Mouse (Mus musculus): Measurements from ENCODE around the gene Meis2.

Meis2 gene

DNA sequence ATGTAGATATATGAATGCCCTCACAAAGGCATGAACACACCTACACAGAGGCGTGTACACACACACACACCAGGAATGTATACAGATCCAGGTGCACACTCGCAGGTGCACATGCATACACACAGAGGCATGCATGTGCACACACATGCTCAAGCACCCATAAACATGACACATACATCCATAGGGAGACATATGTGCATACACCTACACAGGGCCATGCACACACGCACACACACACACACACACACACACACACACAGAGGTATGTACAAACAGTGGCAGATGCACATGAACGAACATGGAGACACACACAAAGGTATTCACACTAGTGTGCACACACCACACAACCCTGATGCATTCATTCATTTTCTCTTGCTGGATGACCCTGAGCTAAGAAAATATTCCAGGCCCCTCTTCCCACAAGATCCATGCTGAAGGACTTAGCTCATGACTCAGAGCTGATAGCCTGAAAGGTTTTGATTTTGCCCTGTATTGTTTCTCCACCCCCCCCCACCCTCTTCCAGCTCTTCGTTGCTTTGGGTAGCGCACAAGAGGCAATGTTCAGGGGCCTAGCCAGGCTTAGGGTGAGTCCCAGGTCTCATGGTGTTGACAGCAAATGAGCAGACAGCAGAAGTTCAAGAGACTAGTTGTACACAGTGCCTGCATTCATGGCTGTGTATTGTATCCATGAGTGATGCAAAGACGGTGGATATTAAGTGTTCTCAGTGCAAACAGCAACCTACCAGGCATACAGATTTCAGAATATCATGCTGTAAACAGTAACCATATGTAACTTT is 116.8 kb downstream of the Meis2 start:
- no peak for DNase-seq (ENCODE audit: low read depth, low spot score)

- DNase-seq (ENCODE audit: low read depth, low spot score) = peak; percentile 58
Measured at GRCm38 (mm10) chr2:115947714-115948226, 117.9 kb downstream of the Meis2 start.

DNA sequence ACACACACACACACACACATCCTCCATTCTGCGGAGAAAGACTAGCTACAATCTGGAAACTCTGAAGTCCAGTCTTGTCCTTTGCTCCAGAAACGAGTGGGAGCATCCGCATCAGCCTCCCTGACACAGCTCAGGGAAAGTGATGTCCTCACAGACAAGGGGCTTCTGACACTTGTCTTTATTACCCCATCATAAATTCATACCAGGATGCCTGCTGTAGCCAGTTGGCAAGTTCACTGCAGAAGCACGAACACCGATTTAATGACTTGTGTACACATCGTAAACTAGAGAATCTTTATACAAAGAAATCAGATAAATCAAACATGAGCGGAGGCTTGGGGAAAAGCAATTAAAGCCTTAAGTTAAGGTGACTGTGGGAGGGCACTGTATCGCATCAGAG is 122.6 kb downstream of the Meis2 start:
- DNase-seq (ENCODE audit: low read depth, low spot score) = no peak

DNA sequence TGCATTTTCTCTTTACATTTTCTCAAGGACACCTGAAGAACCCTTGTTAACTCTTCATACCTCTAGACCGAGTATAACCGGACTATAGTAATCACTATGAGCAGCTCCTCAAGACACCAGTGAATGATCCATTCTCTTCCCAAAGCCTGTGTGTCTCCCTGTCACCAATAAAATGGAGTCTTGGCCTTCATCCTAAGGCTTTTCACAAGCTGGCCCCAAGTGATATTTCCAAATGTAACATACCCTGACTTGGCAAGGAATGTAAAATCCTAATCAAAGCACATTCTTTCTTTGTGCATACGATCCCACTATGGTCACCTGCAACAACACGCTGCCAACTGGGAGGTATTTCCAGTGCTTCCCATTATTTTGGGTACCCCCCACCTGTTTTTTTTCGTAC is 125.8 kb downstream of the Meis2 start:
- no peak for DNase-seq (ENCODE audit: low read depth, low spot score)

- DNase-seq (ENCODE audit: low read depth, low spot score) = no peak
Measured at GRCm38 (mm10) chr2:115938926-115939563, 126.6 kb downstream of the Meis2 start.

DNA sequence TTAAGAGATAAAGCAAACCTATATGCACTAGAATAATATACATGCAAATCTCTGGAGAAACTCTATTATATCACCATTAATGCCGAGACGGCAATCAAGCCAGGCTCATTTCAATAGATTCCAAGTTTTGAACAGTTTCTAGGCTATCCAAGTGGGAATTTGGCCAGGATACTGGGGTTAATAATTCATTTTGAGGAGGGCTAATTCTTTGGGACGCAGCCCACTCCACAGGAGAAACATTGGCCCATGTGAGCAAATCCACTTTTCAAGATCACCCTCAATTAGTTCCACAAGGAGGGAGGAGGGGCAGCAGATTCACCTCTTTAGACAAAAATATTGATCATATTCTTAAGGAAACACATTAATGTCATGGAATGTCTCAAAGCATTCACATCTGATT is 127.3 kb downstream of the Meis2 start:
- DNase-seq (ENCODE audit: low read depth, low spot score) = no peak

DNA sequence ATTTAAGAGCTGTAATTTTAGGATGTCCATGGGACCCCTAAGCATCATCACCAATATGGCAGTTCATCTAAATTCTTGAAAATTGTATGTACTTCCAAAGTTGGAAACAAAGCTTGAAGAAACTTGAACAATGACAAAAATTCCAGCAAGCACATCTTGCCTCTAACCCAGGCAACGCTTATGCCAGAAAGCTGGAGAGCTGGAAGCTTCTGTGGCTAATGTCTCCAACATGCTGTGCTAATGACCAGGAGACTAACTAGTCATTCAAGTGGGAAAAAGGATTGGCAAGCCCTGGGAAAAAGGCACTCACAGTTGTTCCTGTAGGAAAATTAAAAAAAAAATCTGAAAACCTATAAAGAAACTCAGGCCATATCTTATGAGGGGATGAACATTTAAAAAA is 127.7 kb downstream of the Meis2 start:
- DNase-seq (ENCODE audit: low read depth, low spot score) = no peak

DNA sequence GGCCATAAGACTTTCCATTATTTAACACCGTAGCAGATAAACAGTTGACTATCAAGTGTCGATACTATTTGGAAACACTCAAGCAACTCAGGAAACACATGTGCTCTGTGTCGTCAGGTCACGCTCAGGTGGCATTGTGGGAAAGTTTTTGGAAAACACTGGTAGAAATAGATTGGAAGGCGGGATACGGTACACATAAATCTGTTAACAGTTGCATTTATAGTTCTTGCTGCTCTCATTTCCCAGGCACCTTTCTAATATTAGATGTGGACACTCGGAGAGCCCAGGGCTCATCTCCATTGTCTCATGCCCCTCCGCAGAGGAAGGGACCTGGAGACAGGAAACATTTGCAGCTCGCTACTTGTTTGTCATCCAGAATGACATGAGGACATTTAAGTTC is 128.9 kb downstream of the Meis2 start:
- DNase-seq (ENCODE audit: low read depth, low spot score) = no peak

- DNase-seq (ENCODE audit: low read depth, low spot score) = no peak
Measured at GRCm38 (mm10) chr2:115934299-115934698, 131.3 kb downstream of the Meis2 start.

DNA sequence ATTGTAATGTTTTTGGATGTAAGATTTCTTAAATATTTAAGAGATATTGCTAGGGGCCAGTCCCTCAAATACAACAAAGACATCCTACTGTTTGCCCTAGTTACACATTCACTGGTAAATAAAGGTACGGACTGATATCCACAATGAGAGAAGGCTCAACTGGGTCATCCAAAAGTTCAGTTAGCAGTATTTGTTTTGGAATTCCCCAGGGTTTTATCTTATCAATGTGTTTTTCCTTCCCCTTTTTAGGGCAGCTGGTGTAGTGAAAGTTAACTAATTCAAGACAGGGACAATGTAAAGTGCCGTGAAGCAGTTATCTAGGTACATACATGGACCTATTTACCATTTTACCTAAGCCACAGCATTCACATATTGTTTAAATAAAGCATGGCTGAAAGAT is 132.4 kb downstream of the Meis2 start:
- DNase-seq (ENCODE audit: low read depth, low spot score) = no peak

GRCm38 (mm10) chr2:115925744-115926143 is 139.9 kb downstream of the Meis2 start:
- DNase-seq (ENCODE audit: low read depth, low spot score) = no peak

DNA sequence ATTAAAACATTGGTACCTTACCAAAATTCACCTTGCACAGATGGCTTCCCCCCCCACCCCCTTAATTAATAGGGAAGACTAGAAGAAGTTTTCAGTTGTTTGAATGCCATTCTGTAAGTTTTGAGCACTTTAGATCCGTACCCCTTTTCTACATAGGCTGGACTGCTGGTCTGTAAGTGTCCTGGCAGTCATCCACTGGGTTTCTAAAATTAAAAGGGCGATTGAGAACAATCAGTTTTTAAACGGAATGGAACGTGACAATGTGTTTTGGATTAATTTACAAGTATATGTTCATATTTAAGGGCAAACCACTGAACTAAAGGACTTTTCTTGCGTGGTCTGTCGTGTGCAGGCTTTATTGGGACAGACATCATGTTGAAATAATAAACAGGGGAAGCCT is 141.2 kb downstream of the Meis2 start:
- DNase-seq (ENCODE audit: low read depth, low spot score) = no peak

DNA sequence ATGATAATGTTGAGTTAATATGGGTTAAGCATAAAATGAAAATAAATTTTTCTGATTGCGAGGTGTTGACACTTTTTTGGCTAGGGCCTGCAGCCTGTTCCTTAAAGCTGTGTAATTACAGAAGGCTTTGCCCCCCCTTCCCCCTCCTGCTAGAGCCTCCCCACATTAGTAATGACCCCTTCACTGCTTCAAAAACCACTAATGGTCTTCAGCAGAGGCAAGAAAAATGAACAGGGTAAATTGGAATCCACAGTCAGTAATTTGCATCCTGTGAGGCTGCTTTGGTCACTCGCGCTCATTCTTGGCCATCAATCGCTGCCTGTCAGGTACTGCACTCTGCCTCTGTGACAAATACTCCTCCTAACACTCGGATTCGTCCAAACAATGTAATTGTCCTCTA is 142.4 kb downstream of the Meis2 start:
- no peak for DNase-seq (ENCODE audit: low read depth, low spot score)

GRCm38 (mm10) chr2:115921687-115922086 is 144.0 kb downstream of the Meis2 start:
- DNase-seq (ENCODE audit: low read depth, low spot score) = no peak

GRCm38 (mm10) chr2:115920336-115920951 is 145.2 kb downstream of the Meis2 start:
- no peak for DNase-seq (ENCODE audit: low read depth, low spot score)

- peak; percentile 14 for DNase-seq (ENCODE audit: low read depth, low spot score)
Measured at GRCm38 (mm10) chr2:115919141-115920071, 146.2 kb downstream of the Meis2 start.

GRCm38 (mm10) chr2:115918561-115918960 is 147.1 kb downstream of the Meis2 start:
- DNase-seq (ENCODE audit: low read depth, low spot score) = no peak

DNA sequence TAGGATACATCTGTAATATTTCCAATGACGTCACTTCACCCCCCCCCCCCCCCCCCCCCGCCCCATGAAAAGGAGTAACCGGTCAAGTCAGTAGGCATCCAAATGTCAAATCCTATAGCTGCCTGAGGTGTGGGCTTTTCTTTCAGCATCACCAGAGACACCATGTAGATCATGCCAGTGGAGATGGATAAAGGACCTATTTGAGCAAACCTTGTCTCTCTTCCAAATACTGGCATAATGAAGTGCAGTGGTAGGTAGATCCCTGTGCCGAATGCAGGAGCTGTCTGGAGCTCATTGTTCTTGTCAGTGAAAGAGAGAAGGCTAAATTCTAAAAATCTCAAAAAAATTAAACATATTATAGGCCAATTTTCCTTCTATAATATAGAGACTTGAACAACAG is 151.1 kb downstream of the Meis2 start:
- no peak for DNase-seq (ENCODE audit: low read depth, low spot score)

DNA sequence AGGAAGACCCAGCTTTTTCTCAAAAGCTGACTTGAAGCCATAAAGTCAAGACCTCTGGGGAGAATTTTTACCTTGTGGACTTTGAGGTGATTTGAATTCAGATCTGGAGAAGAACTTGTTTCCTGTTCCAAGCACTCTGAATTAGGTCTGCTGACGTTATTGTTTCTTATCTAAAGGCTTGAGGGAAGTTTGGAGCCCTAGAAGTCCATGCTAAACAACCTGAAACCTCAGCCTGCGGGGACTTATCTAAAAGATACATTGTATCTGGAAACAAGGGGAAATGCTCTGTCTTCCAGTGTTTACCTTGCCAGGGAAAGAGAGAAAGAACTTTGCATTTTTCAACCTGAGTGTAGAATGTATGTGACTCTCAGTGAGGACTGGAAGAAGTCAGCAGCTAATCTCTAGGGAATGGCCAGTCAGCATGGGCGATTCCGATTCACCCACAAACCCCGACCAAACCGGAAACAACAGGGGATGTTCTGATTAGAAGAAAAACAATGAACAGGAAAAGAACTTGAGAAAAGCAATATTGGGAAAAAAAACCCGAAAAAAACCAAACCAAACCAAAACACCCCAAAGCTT is 152.6 kb downstream of the Meis2 start:
- DNase-seq (ENCODE audit: low read depth, low spot score) = no peak

GRCm38 (mm10) chr2:115911913-115912642 is 153.6 kb downstream of the Meis2 start:
- DNase-seq (ENCODE audit: low read depth, low spot score) = peak; percentile 5
